Mouse (Mus musculus) spleen, adult 2 months (tissue): ENCODE measurements at regions not wholly inside any gene's neighbourhood (a gene's known extent, or its start where the extent isn't known, plus 50 kb on each side); places are given as distances from the start of the nearest gene placed in this dataset.

ENCODE experiments used
- CTCF ChIP-seq: fragments of 200-500 bp; IDR thresholded peaks from 2 replicates; pipeline ENCODE4 v1.5.1; 2011; ENCODE audit warnings: mild to moderate bottlenecking, inconsistent platforms; ENCODE audit not compliant: insufficient read depth, insufficient read length, insufficient replicate concordance; ENCODE audit errors: extremely low read depth
- POLR2A ChIP-seq: fragments of 200-500 bp; IDR thresholded peaks from 2 replicates; pipeline ENCODE4 v1.6.1; 2011; ENCODE audit warnings: low read depth, low read length, inconsistent platforms

DNA sequence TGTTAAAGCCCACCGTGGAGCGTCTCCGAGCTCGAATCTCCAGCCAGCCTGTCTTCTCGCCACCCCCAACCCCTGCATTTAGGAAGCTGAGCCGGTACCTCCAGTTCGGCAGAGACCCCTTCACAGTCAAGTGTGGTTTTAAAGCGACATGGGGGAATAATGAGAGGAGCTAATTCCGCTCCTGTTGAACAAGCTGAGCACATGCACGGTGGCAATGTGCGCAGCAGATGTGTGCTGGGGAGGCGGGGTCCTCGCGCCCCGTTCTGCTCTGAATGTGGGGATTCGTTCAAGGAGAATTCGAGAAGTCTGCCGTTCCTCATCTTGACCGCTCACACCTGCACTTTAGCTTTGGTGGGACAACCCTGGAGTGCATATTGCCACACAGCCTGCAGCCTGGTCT lies 123.4 kb upstream of the Tbx3 start:
- no peak for TF ChIP-seq CTCF
- TF ChIP-seq POLR2A, result no peak
